Mouse (Mus musculus) ovary, postnatal 36 days (tissue): ENCODE measurements at regions not wholly inside any gene's neighbourhood (a gene's known extent, or its start where the extent isn't known, plus 50 kb on each side); places are given as distances from the start of the nearest gene placed in this dataset.

Experiments used
- DNase-seq: peaks from one replicate; pipeline ENCODE4 v3.0.0; 2022; ENCODE audit warnings: low spot score, mixed read lengths

DNA sequence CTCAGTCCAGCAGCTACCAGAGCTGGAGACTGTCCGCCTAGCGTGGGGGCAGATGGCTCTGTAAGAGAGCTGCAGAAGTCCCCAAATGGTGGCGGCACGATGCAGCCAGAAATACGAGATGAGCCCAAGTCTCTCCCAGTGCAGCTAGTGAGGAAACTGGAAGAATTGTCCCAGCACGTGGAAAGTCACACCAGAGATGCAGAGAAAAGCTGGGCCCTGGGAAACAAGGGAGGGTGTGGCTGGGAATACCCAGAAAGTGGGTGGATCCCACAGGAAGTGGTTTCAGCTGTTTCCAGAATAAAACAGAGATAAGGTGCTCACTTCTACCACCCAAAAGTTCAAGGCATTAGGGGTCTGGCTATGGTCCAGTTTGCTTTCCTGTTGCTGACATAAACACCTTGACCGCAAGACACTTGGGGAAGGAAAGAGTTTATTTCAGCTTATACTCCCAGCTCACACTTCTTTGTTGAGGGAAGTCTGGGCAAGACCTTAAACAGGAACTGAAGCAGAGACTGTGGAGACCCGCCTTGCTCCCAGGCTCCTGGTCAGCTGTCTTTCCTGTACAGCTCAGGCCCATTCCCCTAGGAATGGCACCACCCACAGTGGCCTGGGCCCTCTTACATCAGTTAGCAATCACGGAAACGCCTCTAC is 184.5 kb upstream of the Jmjd1c start:
- DNase-seq, result no peak

DNA sequence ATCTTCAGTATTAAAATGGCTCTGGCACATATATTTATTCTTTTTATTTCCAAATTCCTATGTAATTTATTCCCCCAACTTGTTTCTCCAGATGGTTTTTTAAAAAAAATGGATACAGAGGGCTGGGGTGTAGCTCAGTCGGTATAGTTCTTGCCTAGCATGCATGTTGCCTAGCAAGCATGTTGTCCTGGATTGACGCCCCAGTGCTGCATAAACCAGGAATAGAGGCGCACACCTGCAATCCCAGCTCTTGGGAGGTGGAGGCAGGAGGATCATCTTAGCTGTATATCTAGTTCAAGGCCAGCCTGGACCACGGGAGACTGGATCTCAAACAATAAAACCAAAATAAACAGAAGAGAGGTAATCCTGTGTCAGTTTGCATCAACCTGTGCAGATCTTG is 183.5 kb upstream of the Jmjd1c start:
- no peak for DNase-seq

DNA sequence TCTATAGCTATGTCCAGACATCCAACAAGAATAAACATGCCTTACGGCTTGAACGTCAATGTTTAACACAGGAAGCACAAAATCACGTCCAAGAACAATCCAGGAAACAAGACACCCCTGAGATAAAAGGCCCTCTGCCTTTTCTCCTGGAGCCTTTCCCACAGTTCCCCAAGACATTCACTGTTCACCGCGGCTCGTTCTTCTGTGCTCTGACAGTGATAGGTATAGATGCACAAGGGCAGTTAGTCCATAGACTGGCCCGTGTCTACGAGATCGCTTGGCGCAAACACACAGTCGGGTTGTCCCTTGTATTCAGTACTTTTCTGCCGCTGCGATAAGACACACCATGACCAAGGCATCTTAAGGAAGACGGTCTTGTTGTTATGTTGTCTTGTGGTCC is 182.7 kb upstream of the Jmjd1c start:
- no peak for DNase-seq

DNA sequence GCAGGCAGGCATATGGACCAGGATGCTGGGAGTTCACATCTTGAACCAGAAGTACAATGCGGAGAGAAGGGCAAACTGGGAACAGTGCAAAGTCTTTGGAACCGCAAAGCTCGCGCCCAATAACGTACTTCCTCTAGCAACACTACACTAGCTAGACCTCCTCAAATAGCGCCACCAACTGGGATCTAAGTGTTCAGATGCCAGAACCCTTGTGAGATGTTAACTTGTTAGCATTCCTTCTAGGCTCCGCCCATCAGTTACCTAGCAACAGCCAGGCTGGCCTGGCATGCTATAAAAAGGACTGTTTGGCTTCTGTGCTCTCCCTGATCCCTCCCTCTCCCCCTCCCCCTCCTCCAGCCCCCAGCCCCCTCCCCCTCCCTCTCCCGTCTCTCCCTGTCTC is 182.3 kb upstream of the Jmjd1c start:
- no peak for DNase-seq

DNA sequence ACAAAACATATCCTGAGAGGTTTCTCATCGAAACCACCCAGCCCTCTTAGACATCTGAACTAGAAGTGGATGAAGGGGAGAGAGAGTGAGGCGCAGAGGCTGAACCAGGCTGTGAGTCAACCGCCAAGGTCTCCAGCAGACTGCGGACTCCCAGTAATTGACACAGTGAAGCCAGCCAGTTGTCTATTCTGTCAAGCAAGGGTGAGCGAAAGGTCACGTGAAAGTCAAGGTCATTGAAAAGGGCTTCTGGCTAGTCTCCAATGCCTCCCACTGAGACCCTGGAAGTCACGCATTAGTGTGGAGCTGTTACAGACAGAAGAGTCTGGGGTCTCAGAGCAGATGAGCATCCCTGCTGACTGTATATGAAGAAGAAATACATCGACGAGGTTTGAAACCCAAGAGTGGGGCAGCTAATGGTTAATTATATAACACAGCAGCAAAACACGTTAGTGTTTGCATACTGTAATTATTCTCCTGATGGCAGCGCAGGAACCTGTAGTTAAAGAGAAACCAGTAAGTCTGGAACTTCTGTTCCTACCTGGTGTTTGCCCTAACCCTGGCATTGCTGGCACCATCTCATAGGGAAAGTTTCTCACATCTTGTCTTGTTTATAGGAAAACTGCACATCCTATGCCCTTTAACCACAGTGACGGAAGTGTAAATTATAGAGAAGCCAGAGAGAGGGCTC is 181.5 kb upstream of the Jmjd1c start:
- DNase-seq, result no peak

DNA sequence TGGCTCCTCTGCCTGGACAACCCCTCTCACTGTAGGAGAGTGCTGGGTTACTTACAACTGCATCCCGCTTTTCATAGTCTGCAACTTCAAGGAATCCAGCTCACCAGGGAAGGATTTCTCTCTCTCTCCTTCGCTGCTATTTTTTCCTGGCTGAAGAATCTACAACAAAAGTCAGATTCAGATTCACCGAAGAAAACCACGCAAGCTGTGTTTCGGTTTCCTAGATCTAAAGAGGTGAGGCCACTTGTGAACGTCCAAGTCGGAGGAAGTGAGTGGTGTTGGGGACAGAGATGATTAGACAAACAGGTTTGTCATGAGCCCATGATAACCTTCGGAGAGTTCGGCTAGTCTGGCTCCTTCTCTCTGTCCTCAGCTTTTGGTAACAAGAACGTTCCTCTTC is 180.1 kb upstream of the Jmjd1c start:
- DNase-seq, result no peak

DNA sequence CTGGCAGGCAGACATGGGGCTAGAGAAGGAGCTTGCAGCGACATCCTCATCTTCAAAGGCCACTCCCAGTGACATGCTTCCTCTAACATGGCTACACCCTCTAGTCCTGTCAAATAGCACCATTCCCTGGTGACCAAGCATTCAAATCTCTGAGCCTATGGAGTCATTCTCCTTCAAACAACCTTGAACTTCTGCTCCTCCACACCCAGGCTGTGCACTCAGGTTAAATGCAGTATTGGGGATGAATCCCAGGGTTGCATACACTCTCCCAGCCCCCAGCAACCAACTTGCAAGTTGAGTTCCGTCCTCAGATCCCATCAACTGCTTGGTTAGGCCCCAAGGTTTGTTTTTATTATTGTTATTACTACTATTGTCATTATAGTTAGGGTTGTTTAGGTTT is 178.2 kb upstream of the Jmjd1c start:
- no peak for DNase-seq

DNA sequence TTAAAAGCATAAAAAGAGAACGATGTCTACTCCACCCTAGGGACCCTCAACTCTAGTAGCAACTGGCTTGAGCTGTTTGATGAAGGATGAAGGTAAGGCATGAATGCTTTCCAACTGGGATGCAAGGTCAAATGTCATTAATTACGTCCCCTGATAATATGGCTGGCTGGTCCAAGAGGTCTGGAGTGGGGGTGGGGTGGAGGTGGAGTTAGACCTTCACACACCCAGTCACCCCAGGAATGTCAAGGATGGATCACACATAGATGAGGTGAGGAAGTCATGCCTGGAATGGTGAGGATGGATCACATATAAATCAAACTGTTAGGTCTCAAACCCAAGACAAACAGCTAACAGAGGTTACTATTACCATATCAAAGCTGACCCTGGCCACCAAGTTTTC is 177.2 kb upstream of the Jmjd1c start:
- no peak for DNase-seq

DNA sequence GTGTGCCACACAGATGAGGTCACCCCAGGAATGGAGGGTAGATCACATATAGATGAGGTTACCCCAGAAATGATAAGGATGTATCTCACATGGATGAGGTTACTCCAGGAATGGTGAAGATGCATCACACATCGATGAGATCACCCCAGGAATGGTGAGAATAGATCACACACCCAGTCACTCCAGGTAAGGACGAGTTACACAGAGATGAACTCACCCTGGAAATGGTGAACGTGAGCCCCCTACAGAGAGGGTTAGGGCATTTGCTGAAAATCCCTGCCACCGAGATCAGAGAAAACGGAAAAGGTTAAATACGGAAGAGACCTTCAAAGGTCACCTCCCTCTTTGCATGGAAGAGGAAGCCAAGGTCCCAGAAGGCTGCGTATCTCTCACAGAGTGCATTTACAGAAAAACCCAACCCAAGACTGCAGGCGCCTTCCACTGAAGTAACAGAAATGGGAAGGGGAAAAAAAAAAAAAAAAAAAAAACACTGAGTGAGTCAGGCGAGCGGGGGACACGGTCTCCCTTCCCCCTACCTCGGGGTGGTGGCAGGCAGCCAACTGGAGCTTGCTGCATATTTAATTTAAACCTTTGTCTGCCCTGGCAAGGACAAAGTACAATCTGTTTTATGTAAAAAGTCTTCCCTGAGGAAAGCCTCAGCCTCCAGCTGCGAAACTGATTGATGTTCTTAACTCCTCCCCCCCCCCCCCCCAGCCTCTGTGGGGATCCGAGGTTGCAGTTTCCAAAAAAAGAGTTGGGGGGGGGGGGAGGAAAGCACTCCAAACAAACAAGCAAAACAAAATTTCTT is 175.8 kb upstream of the Jmjd1c start:
- peak; percentile 84 for DNase-seq

DNA sequence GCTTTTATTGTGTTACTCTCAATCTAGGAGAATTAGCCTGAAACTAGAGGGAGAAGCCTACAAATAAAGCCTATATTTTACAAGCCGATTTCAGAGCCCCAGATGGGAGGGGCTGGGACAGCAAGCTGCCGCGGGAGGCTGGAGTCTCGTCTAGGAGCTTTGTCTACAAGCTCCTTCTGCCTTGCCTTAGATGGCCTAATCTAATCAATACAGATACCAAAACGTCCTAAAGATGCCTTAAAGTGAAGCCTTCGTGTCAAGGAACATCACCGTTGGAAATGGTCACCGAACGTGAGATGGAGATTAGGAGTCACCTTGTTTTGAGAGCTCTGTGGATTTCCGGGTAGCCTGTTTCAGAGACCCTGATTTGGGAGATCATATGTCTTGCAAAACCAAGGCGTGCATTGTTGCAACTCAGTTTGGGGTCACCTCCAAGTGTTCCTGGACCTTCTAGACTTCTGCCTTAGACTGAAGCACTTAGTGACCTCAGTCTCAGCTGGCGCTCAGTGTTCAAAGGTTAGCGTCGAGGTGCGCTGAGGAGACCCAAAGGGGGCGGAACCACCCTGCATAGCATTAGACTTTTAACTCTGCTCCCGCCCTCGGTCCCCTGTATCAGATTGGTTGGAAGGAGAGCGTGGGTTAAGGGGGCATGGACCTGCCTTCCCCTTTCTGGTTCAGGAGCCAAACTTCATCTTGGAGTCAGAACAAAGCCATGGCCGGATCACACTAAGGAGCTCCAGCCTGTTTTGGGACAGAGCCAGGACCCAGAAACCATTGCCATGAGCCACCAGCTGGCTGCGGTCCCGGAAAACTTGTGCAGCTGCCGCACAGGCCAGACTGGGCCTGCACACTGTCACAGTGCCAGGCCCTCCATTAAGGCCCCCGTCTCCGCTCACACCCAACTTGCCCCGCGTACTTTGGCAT is 174.9 kb upstream of the Jmjd1c start:
- DNase-seq, result peak; percentile 90

DNA sequence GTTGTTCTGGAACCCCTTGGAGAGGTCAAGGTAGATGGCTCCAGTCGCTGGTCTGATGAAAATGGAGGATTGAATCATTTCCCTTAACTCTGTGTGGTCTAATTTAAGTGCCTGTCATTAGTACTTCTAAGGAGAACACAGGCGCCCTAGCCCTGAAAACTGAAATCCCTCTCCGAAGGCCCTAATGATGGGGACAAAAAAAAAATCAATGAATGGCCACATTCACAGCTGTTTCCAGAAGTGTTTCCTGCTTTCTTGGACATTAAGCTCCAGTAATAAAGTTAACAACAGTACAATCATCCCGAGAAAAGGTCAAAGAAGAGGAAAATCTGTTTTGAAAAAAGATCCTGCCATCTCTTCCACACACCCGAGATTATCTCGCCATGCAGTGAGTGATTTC is 174.1 kb upstream of the Jmjd1c start:
- DNase-seq, result no peak

DNA sequence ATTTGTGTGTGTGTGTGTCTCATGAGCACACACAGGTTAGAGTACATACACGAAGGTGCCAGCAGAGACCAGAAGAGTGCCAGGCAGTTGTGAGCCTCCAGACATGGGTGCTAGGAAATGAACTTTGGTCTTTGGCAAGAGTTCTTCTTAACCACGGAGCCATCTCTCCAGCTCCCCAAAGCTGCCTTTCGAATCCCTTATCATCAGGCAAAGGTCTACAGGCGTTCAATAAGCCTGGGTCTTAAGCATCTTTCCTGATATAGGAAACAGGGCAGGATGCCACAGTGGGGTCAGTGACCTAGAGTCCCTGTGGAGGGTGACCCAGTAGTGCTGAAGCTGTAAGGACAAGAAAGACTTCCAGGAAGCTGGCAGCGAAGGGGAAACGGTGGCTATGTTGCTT is 173.6 kb upstream of the Jmjd1c start:
- no peak for DNase-seq

DNA sequence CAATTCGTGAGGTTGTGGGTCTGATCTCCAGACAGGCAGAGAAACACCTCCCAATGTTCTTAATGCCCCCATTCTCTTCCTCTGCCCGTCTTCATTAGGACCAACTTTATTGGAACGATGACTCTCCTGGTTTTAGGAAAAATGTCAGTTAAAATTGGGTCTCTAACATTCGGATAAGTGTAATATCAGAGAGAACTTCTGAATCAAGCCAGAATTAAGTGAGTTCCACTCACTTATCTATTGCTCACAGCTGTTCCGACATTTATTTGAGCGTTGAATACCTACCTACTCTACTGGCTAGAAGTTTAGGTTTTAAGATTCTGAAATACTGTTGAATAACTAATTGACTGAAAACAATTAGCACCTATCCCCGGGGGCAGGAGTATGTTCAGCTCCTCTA is 172.0 kb upstream of the Jmjd1c start:
- DNase-seq, result no peak

DNA sequence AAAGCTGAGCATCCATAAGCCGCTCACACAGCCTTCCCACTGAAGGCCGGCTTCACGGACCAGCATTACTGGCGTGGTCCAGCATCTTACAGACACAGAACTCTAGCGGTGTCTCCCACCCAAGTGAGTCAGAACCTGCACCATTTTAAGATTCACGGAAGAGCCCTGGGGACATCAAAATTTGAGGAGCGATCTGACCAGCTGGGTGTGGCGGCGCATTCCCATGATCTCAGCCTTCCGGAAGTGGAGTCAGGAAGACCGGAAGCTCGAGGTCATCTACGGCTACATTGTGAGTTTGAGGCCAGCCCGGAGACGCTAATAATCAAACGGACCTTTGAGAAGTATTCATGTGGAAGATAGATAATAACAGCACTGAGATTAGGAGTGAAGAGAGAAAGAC is 171.5 kb upstream of the Jmjd1c start:
- no peak for DNase-seq

DNA sequence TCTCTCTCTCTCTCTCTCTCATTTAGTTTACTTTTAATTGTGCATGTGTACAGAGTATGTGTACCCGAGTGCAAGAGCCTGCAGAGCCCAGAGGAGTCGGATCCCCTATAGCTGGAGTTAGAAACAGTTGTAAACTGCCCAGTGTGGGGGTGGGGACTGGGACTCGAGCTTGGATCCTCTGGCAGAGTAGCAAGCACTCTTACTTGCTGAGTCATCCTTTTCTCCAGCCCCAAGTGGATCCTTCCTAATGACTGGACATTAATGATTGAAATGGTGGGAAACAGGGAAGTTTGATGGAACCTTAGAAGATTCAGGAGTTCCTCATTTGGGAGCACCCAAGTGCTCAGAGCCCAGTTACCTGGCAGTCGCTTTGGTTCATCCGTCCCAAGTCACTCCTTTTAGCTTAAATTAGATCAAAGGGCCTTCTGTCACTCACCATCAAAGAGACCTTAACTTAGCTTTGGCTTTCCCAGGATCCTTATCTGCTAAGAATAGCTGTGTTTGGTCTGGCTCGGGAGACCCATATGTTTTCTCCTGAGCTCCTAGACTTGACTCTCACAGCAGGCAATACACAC is 170.3 kb upstream of the Jmjd1c start:
- no peak for DNase-seq

DNA sequence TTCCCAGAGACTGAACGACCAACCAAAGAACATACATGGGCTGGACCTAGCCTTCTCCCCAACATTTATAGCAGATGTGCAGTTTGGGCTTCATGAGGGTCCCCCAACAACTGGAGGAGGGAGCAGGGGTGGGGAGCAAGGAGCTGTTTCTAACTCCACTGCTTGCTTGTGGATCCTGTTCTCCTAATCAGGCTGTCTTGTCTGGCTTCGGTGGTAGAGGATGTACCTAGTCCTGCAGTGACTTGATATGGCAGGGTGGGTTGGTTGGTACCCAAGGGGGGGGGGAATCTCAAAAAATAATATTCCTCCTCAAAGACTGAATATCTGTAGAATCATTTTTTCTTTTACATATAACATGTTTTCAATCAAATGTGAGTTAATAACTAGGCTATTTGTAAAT is 168.3 kb upstream of the Jmjd1c start:
- DNase-seq, result no peak

DNA sequence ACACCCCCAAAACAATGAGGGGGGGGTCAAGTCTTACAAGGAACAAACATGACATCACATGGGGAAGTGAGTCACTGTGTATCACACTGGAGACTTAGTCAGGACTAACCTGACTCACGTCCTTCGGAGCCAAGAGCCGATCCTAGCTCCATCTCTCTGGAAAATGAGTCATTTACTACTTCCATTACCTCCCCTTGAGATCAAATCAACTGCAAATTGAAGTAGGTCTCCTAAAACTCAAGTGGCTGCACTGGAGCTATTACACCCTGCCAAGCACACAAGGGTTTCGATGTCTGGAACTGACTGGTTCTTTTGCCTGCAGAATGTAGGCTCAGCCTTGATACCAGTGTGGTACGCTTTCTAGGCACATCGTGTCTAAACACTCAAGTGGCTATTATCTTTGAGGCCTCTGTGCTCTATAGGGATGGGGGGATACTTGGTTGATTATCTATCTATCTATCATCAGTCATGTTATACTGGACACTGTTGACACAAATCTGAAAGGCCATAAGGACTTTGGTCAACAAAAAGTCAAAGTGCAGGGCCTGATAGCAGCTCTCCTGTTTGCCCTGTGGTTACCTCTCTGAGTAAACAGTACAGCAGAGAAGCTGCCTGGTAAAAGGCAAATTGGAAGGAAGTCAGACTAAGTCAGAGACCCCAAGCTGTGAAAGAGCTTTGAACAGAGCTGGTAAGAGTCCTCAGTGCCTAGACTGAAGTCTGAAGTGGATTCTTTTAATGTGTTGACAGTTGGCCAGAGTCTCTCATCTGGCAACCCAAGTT is 167.5 kb upstream of the Jmjd1c start:
- DNase-seq, result no peak

DNA sequence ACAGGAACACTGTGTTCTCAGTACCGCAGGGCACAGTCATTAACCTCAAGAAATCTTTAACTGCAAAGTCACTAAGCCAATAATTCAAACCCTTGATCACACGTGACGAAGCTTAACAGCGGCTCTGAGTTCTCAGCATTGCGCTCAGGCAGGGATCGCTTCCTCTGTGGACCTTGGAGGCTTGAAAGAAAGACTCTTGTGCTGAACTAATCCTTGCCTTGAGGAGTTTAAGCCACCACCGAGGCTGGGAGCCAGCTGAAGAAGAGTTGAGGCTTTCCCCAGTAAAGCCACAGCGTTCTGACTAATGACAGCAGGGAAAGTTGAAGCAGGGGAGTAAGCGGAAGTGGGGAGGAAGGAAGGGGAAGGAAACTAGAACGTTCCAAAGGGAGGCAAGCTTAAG is 165.4 kb upstream of the Jmjd1c start:
- DNase-seq, result no peak

DNA sequence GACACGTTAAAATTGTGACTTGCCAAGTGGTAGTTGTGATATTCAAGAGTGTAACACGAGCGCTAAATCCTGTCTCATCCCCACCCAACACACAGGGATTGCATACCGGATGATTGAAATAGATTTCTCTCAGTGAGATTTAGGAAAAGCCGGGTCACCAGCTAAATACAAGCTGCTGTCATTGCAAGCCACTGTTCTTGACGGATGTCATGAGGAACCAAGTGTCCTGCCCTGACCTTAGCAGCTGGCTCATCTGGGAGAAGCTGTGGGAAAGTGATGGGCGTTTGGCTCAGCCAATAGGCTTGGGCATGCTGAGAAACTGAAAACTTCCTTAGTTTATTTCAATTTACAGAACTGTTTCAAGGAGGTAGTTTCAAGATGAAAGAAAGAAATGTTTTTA is 164.4 kb upstream of the Jmjd1c start:
- DNase-seq, result no peak

DNA sequence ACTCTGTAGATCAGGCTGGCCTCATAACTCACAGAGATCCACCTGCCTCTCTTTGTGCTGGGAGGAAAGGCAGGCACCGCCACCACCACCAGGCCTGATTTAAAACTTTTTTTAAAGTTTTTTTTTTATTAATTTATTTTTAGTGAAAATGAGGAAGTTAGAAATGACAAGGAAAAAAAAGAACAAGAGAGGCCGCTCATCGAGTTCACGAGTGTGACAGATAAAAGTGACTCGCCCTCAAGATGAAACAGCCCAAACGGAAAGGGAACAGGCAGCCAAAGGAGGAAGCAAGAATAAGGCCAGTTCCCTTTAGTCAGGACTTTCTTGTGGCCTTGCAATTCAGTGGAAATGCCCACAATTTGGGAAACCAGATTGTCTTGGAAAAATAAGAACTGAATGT is 163.4 kb upstream of the Jmjd1c start:
- DNase-seq, result no peak

DNA sequence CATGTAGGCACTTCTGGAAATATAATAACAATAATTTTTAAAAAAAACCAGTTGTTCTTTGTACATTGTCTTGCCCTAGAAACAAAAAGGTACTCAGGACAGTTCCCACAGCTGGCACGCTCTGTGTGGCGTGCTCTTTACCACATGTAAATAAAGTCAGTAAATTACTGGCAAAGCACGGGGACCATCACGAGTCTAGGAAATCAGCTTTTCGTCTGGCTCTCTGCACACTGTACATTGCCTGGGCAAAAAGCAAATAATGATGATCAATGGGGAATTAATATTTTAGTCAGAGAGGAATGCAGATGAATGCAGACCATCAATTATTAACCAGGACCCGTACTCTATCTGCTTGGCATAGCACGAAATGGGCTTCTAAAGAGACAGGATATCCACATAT is 162.2 kb upstream of the Jmjd1c start:
- no peak for DNase-seq
